Mouse (Mus musculus) limb, embryonic 12.5 days (tissue): Measurements from ENCODE around the gene Ppp1r12c. TPM values are rescaled to one million over a fixed set of nuclear protein-coding genes. Genes with fewer than 3 reads are reported as not detected.

Experiments used
- ATAC-seq: fragments of 200-750 bp; cut with Nextera tagmentation; 2 replicates; pipeline ENCODE4 v1.8.0; 2017; ENCODE audit warnings: low read depth, moderate TSS enrichment; ENCODE audit not compliant: insufficient number of reproducible peaks, insufficient read depth, low FRiP score, low TSS enrichment
- H3K27ac ChIP-seq: fragments of 300-500 bp; sonication (generic); 2 replicates; pipeline ENCODE4 v1.5.1; 2016; ENCODE audit warnings: mild to moderate bottlenecking, moderate library complexity
- H3K27me3 ChIP-seq: fragments of 300-500 bp; sonication (generic); 2 replicates; pipeline ENCODE4 v1.6.1; 2016; ENCODE audit warnings: mild to moderate bottlenecking, moderate library complexity
- H3K36me3 ChIP-seq: fragments of 300-500 bp; sonication (generic); 2 replicates; pipeline ENCODE4 v1.6.1; 2016; ENCODE audit warnings: mild to moderate bottlenecking, moderate library complexity
- H3K4me1 ChIP-seq: fragments of 300-500 bp; sonication (generic); replicated peaks from 2 replicates; pipeline ENCODE4 v1.6.1; 2016
- H3K4me2 ChIP-seq: fragments of 300-500 bp; sonication (generic); 2 replicates; pipeline ENCODE4 v1.6.1; 2016; ENCODE audit warnings: mild to moderate bottlenecking, moderate library complexity
- H3K4me3 ChIP-seq: fragments of 300-500 bp; sonication (generic); replicated peaks from 2 replicates; pipeline ENCODE4 v1.5.1; 2016; ENCODE audit warnings: mild to moderate bottlenecking
- H3K9ac ChIP-seq: fragments of 300-500 bp; sonication (generic); replicated peaks from 2 replicates; pipeline ENCODE4 v1.6.1; 2016; ENCODE audit warnings: mild to moderate bottlenecking, moderate library complexity
- H3K9me3 ChIP-seq: fragments of 300-500 bp; sonication (generic); 2 replicates; pipeline ENCODE4 v1.6.1; 2016; ENCODE audit warnings: mild to moderate bottlenecking, moderate library complexity
- WGBS: fragments of 180-500 bp; shearing (Covaris S2); methylation state at CpG from one replicate; pipeline ENCODE4 v1.1.7; 2016; 5-methylcytosine and 5-hydroxymethylcytosine counted together
- polyA plus RNA-seq: library from polyadenylated mRNA; unstranded; fragments of >200 nt; fragmentation: Nextera tagmentation; extraction: Ambion mirVana; gene quantifications from 2 replicates; pipeline ENCODE4 v1.2.1, GENCODE M21; 2016

Ppp1r12c gene
- polyA plus RNA-seq, 1 experiment from 2014 or later, result 65.3 TPM

- no peak overlapping the region for H3K4me3 ChIP-seq
- no peak overlapping the region for H3K4me2 ChIP-seq
- H3K36me3 ChIP-seq, result peaks cover 66% of the 10 kb centered on the region
- no peak for ATAC-seq
- H3K4me1 ChIP-seq, result peaks cover 18% of the 10 kb centered on the region
- peaks cover 4% of the 10 kb centered on the region; the same call in 1 of the 2 replicates for H3K27me3 ChIP-seq
- H3K27ac ChIP-seq, result no peak overlapping the region
- H3K9me3 ChIP-seq, result no peaks in the 10 kb centered on the region
- 87% methylated on average over 12 of the region's 12 CpGs for WGBS
- H3K9ac ChIP-seq, result no peak overlapping the region
Measured at GRCm38 (mm10) chr7:4482281-4482680, 19.2 kb downstream of the Ppp1r12c start.

- H3K36me3 ChIP-seq, result peaks cover 40% of the 10 kb centered on the region
- peaks cover 19% of the 10 kb centered on the region for H3K4me1 ChIP-seq
- H3K27me3 ChIP-seq, result peaks cover 25% of the 10 kb centered on the region
- peak overlapping the region; percentile 76; the same call in 1 of the 2 replicates for H3K4me2 ChIP-seq
- no peak overlapping the region for H3K27ac ChIP-seq
- WGBS, result 32% methylated on average over 6 of the region's 6 CpGs
- H3K9me3 ChIP-seq, result no peaks in the 10 kb centered on the region
- no peak for ATAC-seq
- H3K9ac ChIP-seq, result no peak overlapping the region
- H3K4me3 ChIP-seq, result 0 out of 2 replicates have a peak overlapping the region, but pooled peaks have one; percentile 51
Measured at GRCm38 (mm10) chr7:4479674-4480073, 21.8 kb downstream of the Ppp1r12c start.

GRCm38 (mm10) chr7:4478796-4479291, 22.6 kb downstream of the Ppp1r12c start:
- Histone ChIP-seq H3K4me1 (peaks cover 19% of the 10 kb centered on the region), H3K36me3 (peaks cover 32% of the 10 kb centered on the region), H3K27me3 (peaks cover 33% of the 10 kb centered on the region), H3K27ac (peak overlapping the region; percentile 95), H3K4me2 (peak overlapping the region; percentile 76), H3K4me3 (peak overlapping the region; percentile 51), H3K9me3 (no peaks in the 10 kb centered on the region), H3K9ac (peak overlapping the region; percentile 61)
- 3% methylated on average over 16 of the region's 16 CpGs for WGBS
- no peak for ATAC-seq

- ATAC-seq, result peak; percentile 96
Measured at GRCm38 (mm10) chr7:4478021-4478795, 23.3 kb downstream of the Ppp1r12c start.

GRCm38 (mm10) chr7:4473940-4474339, 27.5 kb downstream of the Ppp1r12c start:
- Histone ChIP-seq H3K4me1 (peaks cover 16% of the 10 kb centered on the region), H3K27ac (no peak overlapping the region), H3K27me3 (peaks cover 79% of the 10 kb centered on the region), H3K9me3 (no peaks in the 10 kb centered on the region), H3K4me3 (0 out of 2 replicates have a peak overlapping the region, but pooled peaks have one; percentile 1), H3K9ac (no peak overlapping the region), H3K36me3 (no peaks in the 10 kb centered on the region), H3K4me2 (no peak overlapping the region)
- 10% methylated on average over 19 of the region's 19 CpGs for WGBS
- ATAC-seq, result no peak

More at GRCm38 (mm10) chr7:4478021-4478795, 23.3 kb downstream of the Ppp1r12c start:
- Histone ChIP-seq H3K9ac (peak overlapping the region; percentile 61), H3K4me1 (peaks cover 19% of the 10 kb centered on the region), H3K36me3 (peaks cover 26% of the 10 kb centered on the region), H3K27me3 (peaks cover 40% of the 10 kb centered on the region), H3K4me2 (peak overlapping the region; percentile 76), H3K27ac (peak overlapping the region; percentile 95), H3K4me3 (peak overlapping the region; percentile 51), H3K9me3 (no peaks in the 10 kb centered on the region)
- WGBS, result under 1% methylated on average over 39 of the region's 39 CpGs

- peak; percentile 63 for ATAC-seq
- Histone ChIP-seq H3K4me2 (peak overlapping the region; percentile 68), H3K27me3 (peaks cover 69% of the 10 kb centered on the region), H3K27ac (no peak overlapping the region), H3K4me3 (peak overlapping the region; percentile 40), H3K9me3 (no peaks in the 10 kb centered on the region), H3K4me1 (peaks cover 6% of the 10 kb centered on the region; the same call in 1 of the 2 replicates), H3K9ac (peak overlapping the region; percentile 31; the same call in 1 of the 2 replicates), H3K36me3 (no peaks in the 10 kb centered on the region)
- under 1% methylated on average over 24 of the region's 24 CpGs for WGBS
Measured at GRCm38 (mm10) chr7:4471179-4471555, 30.3 kb downstream of the Ppp1r12c start.

GRCm38 (mm10) chr7:4470275-4471178, 31.0 kb downstream of the Ppp1r12c start:
- peak overlapping the region; percentile 44 for H3K9ac ChIP-seq
- 3% methylated on average over 35 of the region's 35 CpGs for WGBS
- peak overlapping the region; percentile 68 for H3K4me2 ChIP-seq
- H3K9me3 ChIP-seq, result no peaks in the 10 kb centered on the region
- ATAC-seq, result peak; percentile 52
- H3K27me3 ChIP-seq, result peaks cover 63% of the 10 kb centered on the region
- no peaks in the 10 kb centered on the region for H3K36me3 ChIP-seq
- H3K27ac ChIP-seq, result no peak overlapping the region
- H3K4me1 ChIP-seq, result peaks cover 6% of the 10 kb centered on the region; the same call in 1 of the 2 replicates
- H3K4me3 ChIP-seq, result peak overlapping the region; percentile 40

GRCm38 (mm10) chr7:4467801-4468200, 33.7 kb downstream of the Ppp1r12c start:
- ATAC-seq, result no peak
- H3K4me2 ChIP-seq, result no peak overlapping the region
- H3K4me3 ChIP-seq, result no peak overlapping the region
- H3K27me3 ChIP-seq, result peaks cover 51% of the 10 kb centered on the region
- peaks cover 6% of the 10 kb centered on the region; the same call in 1 of the 2 replicates for H3K4me1 ChIP-seq
- no peak overlapping the region for H3K9ac ChIP-seq
- no peak overlapping the region for H3K27ac ChIP-seq
- 72% methylated on average over 3 of the region's 3 CpGs for WGBS
- H3K9me3 ChIP-seq, result no peaks in the 10 kb centered on the region
- H3K36me3 ChIP-seq, result no peaks in the 10 kb centered on the region

GRCm38 (mm10) chr7:4464194-4464824, 37.2 kb downstream of the Ppp1r12c start:
- Histone ChIP-seq H3K9ac (no peak overlapping the region), H3K27me3 (peaks cover 17% of the 10 kb centered on the region; the same call in 1 of the 2 replicates), H3K4me3 (no peak overlapping the region), H3K4me1 (no peaks in the 10 kb centered on the region), H3K9me3 (no peaks in the 10 kb centered on the region), H3K36me3 (no peaks in the 10 kb centered on the region), H3K27ac (no peak overlapping the region), H3K4me2 (0 out of 2 replicates have a peak overlapping the region, but pooled peaks have one; percentile 4)
- no peak for ATAC-seq
- WGBS, result 8% methylated on average over 12 of the region's 12 CpGs

GRCm38 (mm10) chr7:4460576-4461434, 40.7 kb downstream of the Ppp1r12c start, which contains the start of gene Eps8l1:
Gene Eps8l1, plus strand, starts transcription at chr7:4460674.
- H3K27ac ChIP-seq, result no peak within 1 kb of the TSS

More at GRCm38 (mm10) chr7:4460576-4461434, 40.7 kb downstream of the Ppp1r12c start, which contains the start of gene Eps8l1:
- Histone ChIP-seq H3K9ac (peak within 1 kb of the TSS; percentile 40; the same call in 1 of the 2 replicates), H3K36me3 (no peaks in the 10 kb centered on the region), H3K4me3 (peak within 1 kb of the TSS; percentile 36), H3K4me2 (peak within 1 kb of the TSS; percentile 48), H3K9me3 (no peaks in the 10 kb centered on the region), H3K27me3 (peaks cover 16% of the 10 kb centered on the region; the same call in 1 of the 2 replicates), H3K4me1 (no peaks in the 10 kb centered on the region)
- 60% methylated on average over 15 of the region's 16 CpGs for WGBS
- ATAC-seq, result 0 out of 2 replicates have a peak, but pooled peaks have one; percentile 52
